Mouse (Mus musculus) heart, postnatal 36 days (tissue): ENCODE results near the gene Tead4. TPM values are rescaled to one million over a fixed set of nuclear protein-coding genes. Genes with fewer than 3 reads are reported as not detected.

Experiments
- DNase-seq, 2 experiments: peaks; one replicate each; pipeline ENCODE4 v3.0.0; 2021 to 2022
- intact Hi-C: fragments of 180-260 bp; cut with DNase I; formaldehyde crosslinking; loops from one replicate; pipeline ENCODE4 v1.15.1; 2025
- total RNA-seq, 2 experiments: library from RNA; stranded (reverse); gene quantifications; 2 replicates each; pipeline ENCODE4 v1.2.3; 2021

Tead4 gene
- total RNA-seq, 2 experiments from 2014 or later: 3.6 to 3.7 TPM

- peak; percentile 40 to 50 for DNase-seq
- intact Hi-C loops: loop anchor here (5.0 kb wide), 1 partner anchor 34 kb away; no protein-coding TSS in a partner anchor
These were observed 4.5 kb downstream of the Tead4 start for GRCm38 (mm10) chr6:128295876-128296749.

GRCm38 (mm10) chr6:128291284-128291683, 9.3 kb downstream of the Tead4 start:
- intact Hi-C loops: no loop called here
- DNase-seq: no peak

- intact Hi-C loops: no loop called here
These were observed 11.9 kb downstream of the Tead4 start for GRCm38 (mm10) chr6:128288681-128289080.

GRCm38 (mm10) chr6:128285792-128286430, 14.7 kb downstream of the Tead4 start:
- intact Hi-C loops: no loop called here
- peak; percentile 43 to 44 for DNase-seq

More at GRCm38 (mm10) chr6:128288681-128289080, 11.9 kb downstream of the Tead4 start:
- no peak for DNase-seq

- intact Hi-C loops: no loop called here
- no peak for DNase-seq
These were observed 18.5 kb downstream of the Tead4 start for GRCm38 (mm10) chr6:128282126-128282525.

- intact Hi-C loops: no loop called here
These were observed 20.0 kb downstream of the Tead4 start for GRCm38 (mm10) chr6:128280472-128281145.

GRCm38 (mm10) chr6:128279608-128280007, 21.0 kb downstream of the Tead4 start:
- no peak for DNase-seq
- intact Hi-C loops: no loop called here

More at GRCm38 (mm10) chr6:128280472-128281145, 20.0 kb downstream of the Tead4 start:
- no peak for DNase-seq

GRCm38 (mm10) chr6:128279099-128279498, 21.5 kb downstream of the Tead4 start:
- intact Hi-C loops: no loop called here
- no peak for DNase-seq

- intact Hi-C loops: no loop called here
- DNase-seq: no peak
These were observed 23.2 kb downstream of the Tead4 start for GRCm38 (mm10) chr6:128277132-128278085.

GRCm38 (mm10) chr6:128276349-128276748, 24.3 kb downstream of the Tead4 start:
- DNase-seq: no peak

GRCm38 (mm10) chr6:128275506-128276064, 25.0 kb downstream of the Tead4 start:
- peak; percentile 25 to 31 for DNase-seq
- intact Hi-C loops: no loop called here

More at GRCm38 (mm10) chr6:128276349-128276748, 24.3 kb downstream of the Tead4 start:
- intact Hi-C loops: no loop called here

GRCm38 (mm10) chr6:128273507-128273906, 27.1 kb downstream of the Tead4 start:
- intact Hi-C loops: no loop called here
- DNase-seq: no peak

GRCm38 (mm10) chr6:128272754-128273153, 27.9 kb downstream of the Tead4 start:
- DNase-seq: no peak
- intact Hi-C loops: no loop called here

- no peak for DNase-seq
- intact Hi-C loops: no loop called here
These were observed 30.8 kb downstream of the Tead4 start for GRCm38 (mm10) chr6:128269850-128270249.

- no peak for DNase-seq
- intact Hi-C loops: loop anchor here (5.0 kb wide), 1 partner anchor 32 kb away; no protein-coding TSS in a partner anchor
These were observed 35.6 kb downstream of the Tead4 start for GRCm38 (mm10) chr6:128264870-128265526.

GRCm38 (mm10) chr6:128261486-128261885, 39.1 kb downstream of the Tead4 start:
- DNase-seq: no peak
- intact Hi-C loops: loop anchor here (5.0 kb wide), 1 partner anchor 36 kb away; no protein-coding TSS in a partner anchor

GRCm38 (mm10) chr6:128259252-128259651, 41.4 kb downstream of the Tead4 start:
- intact Hi-C loops: no loop called here
- no peak for DNase-seq

GRCm38 (mm10) chr6:128255941-128256340, 44.7 kb downstream of the Tead4 start:
- DNase-seq: no peak
- intact Hi-C loops: no loop called here

GRCm38 (mm10) chr6:128255292-128255691, 45.3 kb downstream of the Tead4 start:
- intact Hi-C loops: no loop called here
- DNase-seq: no peak
